Mouse (Mus musculus) induced T-regulatory cell, adult 2 months (primary cell): ENCODE data around the gene Tle4.

Source experiments
- DNase-seq: peaks from one replicate; pipeline ENCODE4 v3.0.0-alpha.2; 2012; ENCODE audit warnings: low read depth

Tle4 gene

GRCm38 (mm10) chr19:14453486-14453885 is 144.4 kb downstream of the Tle4 start:
- no peak for DNase-seq

DNA sequence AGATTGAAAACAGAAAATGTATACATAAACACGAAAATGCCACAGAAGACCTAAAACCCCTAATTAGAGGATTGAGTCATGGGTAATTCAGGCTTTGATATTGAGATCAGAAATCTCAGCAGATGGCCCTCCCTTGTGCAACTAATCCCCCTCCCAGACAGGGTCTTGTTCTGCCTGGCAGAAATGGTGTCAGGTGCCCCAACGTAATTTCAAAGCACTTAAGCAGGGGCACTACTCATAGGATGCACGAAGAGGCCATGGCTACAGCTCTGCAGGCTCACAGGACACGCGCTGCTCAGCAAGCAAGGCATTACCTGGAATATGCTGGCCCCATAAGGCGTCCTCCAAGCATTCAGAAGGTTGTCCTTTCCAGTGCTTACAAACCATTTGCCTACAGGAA is 146.5 kb downstream of the Tle4 start:
- no peak for DNase-seq

DNA sequence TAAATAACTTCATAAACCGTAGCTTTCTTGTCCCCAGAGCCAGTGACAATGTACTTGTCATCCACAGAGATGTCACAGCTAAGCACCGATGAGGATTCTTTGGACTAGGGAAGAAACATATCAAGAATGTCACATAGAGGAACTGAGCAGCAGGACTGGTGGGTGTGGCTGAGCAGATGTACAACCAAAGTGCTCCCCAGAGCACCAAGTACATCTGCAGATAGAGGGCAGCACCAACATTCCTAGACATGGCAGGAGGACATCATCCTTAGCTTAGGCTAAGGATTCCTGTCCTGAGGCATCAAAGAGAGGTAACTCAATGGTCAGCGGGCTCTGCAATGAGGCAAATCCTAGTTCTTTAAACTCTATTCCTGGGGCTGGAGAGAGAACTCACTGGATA is 148.1 kb downstream of the Tle4 start:
- DNase-seq: peak; percentile 39

GRCm38 (mm10) chr19:14448586-14448985 is 149.3 kb downstream of the Tle4 start:
- DNase-seq: no peak

GRCm38 (mm10) chr19:14447474-14447873 is 150.4 kb downstream of the Tle4 start:
- no peak for DNase-seq

- no peak for DNase-seq
Measured at GRCm38 (mm10) chr19:14441861-14442260, 156.0 kb downstream of the Tle4 start.

DNA sequence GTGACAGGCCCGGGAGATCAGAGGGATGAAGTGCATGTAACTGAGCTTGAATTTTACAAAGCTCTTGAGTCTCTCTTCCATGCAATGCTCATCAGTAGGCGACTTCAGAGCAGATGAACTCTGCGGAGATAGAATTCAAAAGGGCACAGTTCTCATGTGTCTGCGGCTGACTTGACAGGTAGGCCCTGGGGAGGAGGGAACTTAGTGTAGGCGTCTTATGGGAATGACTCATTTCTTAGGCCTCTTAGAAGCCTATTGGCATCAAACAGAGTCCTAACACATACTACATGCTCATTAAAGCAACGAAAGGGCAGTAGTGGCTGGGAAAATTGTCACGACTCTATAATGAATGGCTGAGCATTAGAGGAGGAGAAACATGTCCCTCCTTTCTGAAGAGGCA is 160.6 kb downstream of the Tle4 start:
- no peak for DNase-seq

- no peak for DNase-seq
Measured at GRCm38 (mm10) chr19:14436567-14436966, 161.3 kb downstream of the Tle4 start.

GRCm38 (mm10) chr19:14435681-14436376 is 162.0 kb downstream of the Tle4 start:
- no peak for DNase-seq

DNA sequence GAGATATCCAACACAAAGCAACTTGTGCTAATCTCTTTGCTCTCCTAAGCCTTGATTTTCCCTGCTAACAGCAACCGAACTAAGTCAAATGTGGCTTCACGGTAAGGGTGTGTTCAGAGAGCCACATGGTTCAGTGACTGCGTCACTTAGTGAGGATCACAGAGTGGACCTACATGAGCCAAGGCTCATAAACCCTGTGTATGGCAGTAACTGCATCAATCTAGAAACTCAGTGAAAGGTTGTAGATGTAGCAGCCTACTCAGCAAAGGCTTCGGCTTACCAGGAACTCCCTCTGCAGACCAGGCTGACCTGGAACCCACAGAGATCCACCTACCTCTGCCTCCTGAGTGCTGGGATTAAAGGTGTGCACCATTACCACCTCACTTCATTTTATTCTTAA is 164.0 kb downstream of the Tle4 start:
- no peak for DNase-seq

GRCm38 (mm10) chr19:14432436-14432835 is 165.4 kb downstream of the Tle4 start:
- DNase-seq: no peak

GRCm38 (mm10) chr19:14426920-14427319 is 170.9 kb downstream of the Tle4 start:
- no peak for DNase-seq

DNA sequence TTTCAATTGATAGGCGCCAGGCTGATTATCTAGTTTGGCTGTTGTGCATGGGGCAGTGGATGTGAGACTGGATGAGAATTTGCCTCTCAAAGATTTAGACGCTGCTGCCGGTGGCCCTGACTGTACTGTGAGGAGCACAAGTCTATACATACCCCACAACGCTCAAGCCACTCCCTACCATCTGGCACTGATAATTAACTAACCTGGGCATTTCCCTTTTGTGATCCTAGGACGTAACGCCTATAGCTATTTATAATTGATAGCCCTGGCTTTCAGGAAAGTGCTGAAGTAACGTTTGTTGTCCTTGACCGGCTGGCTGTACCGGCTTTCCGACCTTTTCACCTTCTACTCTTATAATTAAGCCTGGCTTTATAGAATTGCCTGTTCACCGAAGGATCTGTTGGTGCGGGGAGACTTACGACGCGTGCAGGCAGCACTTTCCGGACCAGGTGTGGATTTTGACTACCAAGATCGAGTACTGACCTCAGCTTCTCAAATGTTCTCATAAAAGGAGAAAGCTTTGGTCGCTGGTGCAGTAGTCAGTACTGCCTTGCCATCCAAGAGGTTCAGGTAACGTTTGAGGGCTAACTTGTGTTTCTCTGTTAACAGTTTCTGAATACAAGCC is 171.5 kb downstream of the Tle4 start:
- no peak for DNase-seq

- no peak for DNase-seq
Measured at GRCm38 (mm10) chr19:14425122-14425521, 172.7 kb downstream of the Tle4 start.

- peak; percentile 19 for DNase-seq
Measured at GRCm38 (mm10) chr19:14424016-14424964, 173.6 kb downstream of the Tle4 start.

GRCm38 (mm10) chr19:14421691-14422090 is 176.2 kb downstream of the Tle4 start:
- DNase-seq: no peak

DNA sequence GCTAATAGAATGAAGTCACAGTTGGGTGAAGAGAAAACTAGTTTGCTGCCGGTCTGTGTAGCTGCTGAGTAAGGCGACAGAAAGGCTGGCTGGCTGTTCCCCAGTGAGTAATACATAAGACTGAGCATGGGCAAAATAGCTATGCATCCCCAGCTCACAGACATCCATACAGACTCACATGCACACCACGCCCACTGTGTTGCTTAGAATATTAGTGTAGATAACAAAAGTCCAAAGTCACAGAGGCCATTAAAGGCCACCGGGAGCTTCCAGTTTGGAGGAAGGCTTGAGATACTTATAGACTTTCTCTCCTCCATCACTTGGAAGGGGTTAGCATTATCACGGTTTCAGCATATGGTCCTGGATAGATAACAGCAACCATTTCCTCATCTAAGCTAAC is 178.0 kb downstream of the Tle4 start:
- DNase-seq: no peak

DNA sequence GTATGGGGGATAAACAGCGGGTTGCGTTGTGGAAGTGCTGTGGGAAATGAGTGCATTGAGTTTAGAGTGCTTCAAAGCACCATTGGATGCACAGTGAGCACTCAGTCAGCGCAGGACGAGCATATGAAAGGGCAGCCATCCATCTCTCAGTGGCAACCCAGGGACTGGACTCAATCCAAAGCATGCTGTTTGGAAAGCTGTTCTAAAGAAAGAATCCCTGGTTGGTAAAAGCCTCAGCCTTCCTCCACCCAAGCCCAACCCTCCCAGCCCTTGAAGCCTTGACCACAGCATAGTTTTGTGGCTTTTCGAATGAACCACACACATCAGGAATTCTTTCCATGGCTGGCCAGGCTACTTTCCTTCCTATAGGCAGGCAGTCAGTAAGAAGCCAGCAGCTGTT is 181.0 kb downstream of the Tle4 start:
- DNase-seq: no peak

DNA sequence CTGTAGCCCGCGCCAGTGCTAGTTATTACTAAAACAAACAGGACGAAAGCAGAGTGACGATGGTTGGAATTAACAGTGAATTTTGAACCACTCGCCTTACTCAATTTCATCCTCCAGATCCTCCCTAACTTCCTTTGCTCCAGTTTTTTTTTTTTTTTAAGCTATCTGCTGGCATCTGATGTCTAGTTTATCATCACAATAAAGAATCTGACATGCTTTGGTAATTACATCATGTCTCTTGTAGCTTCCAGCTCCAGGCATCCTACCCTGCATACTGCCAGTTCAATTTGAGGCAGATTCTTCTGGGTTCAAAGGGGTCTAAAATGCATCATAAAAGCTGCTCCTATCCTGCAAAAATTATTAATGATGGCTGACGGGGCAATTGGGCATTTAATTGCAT is 181.9 kb downstream of the Tle4 start:
- no peak for DNase-seq

DNA sequence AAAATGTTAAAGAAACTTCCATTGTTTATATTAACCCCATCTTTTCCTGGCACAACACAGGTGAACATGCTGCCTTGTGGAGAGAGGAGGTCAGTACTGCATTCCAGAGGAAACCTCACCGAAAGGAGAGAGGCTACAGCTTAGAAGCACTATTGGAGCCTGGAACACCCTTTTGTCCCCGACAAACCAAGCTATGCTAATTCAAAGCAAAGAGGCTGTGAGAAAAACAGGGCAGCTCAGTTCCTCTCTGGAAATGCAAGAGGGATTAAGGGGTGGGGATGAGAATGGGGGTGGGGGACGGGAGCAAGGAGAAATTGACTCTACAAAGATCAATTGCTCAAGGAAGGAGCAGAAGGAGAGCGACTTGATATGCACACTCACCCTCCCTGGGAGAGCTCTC is 182.9 kb downstream of the Tle4 start:
- DNase-seq: no peak

DNA sequence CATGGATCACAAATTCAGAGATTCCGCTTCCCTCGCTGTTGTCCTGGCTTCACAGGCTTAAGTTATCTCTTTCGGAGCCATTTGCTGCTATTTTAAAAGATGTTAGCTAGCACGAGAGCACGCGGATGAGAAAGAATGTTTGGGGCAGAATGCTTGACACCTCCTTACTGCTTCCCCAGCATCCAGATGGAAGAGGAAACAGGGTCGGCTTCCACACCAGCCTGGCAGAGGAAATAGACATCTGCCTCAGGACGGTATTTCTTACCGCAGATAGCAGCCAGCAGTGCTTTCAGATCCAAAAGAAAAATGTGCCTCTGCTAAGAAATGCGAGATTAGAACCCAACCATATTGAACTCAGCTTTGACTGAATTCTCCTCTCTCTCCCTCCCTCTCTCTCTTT is 191.2 kb downstream of the Tle4 start:
- no peak for DNase-seq
